Mouse (Mus musculus) kidney, adult 2 months (tissue): Measurements from ENCODE around the gene Pmf1.

ENCODE experiments used
- CTCF ChIP-seq: fragments of 200-500 bp; conservative IDR thresholded peaks from 2 replicates; pipeline ENCODE4 v1.5.1; 2011; ENCODE audit warnings: low read depth, mild to moderate bottlenecking, control low read depth, low read length, moderate library complexity, mixed read lengths; ENCODE audit not compliant: insufficient read depth, insufficient read length
- POLR2A ChIP-seq: fragments of 200-500 bp; IDR thresholded peaks from one replicate; pipeline ENCODE4 v1.6.1; 2011; ENCODE audit warnings: low read depth, low read length, control low read depth

DNA sequence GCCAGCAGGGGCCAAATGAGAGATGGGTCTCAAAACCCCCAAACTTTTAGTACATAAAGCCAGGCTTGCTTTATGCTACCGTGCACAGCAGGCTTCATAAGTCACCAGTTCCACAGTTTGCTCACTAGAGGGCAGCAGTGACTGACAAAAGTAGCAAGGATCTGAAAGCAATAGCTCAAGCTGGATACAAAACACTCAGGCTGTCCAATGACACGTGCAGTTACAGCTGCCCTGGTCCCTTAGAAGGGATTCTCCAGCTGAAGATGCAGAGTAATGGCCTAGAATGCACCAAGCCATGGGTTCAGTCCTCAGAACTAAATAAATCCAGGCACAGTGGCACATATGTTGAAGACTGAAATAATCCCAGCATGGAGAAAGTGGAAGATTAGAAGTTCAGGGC, 3.0 kb downstream of the Pmf1 start:
- TF ChIP-seq CTCF (peak; percentile 96), POLR2A (no peak)
